Mouse (Mus musculus): ENCODE data around the gene Ogt. TPM values are rescaled to one million over a fixed set of nuclear protein-coding genes. Genes with fewer than 3 reads are reported as not detected.

Gene Ogt
- polyA plus RNA-seq, 1 experiment from 2014 or later: 182 TPM

- H3K27ac ChIP-seq (replicated peaks; ENCODE audit: low read depth, low read length): no peak overlapping the region
- no peaks in the 10 kb centered on the region for H3K36me3 ChIP-seq (ENCODE audit: control insufficient read depth, insufficient read depth, low read length)
- H3K9me3 ChIP-seq (ENCODE audit: control insufficient read depth, low read length): no peaks in the 10 kb centered on the region
- H3K4me3 ChIP-seq (ENCODE audit: low read depth, low read length): no peak overlapping the region
- H3K4me1 ChIP-seq (ENCODE audit: control insufficient read depth, insufficient read depth, low read length): no peaks in the 10 kb centered on the region
- H3K27me3 ChIP-seq (replicated peaks; ENCODE audit: control insufficient read depth, insufficient read depth, low read length): 0 out of 2 replicates have a peak, but pooled peaks cover 3% of the 10 kb centered on the region
- 79% methylated on average over 7 of the region's 7 CpGs for WGBS
- DNase-seq (ENCODE audit: low spot score) (no peak), ATAC-seq (ENCODE audit: low read depth) (no peak)
- no peak overlapping the region for H3K9ac ChIP-seq (ENCODE audit: low read depth, low read length)
- H3K4me2 ChIP-seq (ENCODE audit: low read depth, low read length): no peak overlapping the region
Measured at GRCm38 (mm10) chrX:101705111-101705510, 65.3 kb downstream of the Ogt start.

GRCm38 (mm10) chrX:101720401-101720800 is 80.5 kb downstream of the Ogt start:
- H3K4me1 ChIP-seq (ENCODE audit: control insufficient read depth, insufficient read depth, low read length): no peaks in the 10 kb centered on the region
- no peaks in the 10 kb centered on the region for H3K36me3 ChIP-seq (ENCODE audit: control insufficient read depth, insufficient read depth, low read length)
- WGBS: 55% methylated on average over 1 of the region's 1 CpGs
- peaks cover 11% of the 10 kb centered on the region; the same call in 1 of the 2 replicates for H3K27me3 ChIP-seq (replicated peaks; ENCODE audit: control insufficient read depth, insufficient read depth, low read length)
- no peaks in the 10 kb centered on the region for H3K9me3 ChIP-seq (ENCODE audit: control insufficient read depth, low read length)
- H3K4me2 ChIP-seq (ENCODE audit: low read depth, low read length): no peak overlapping the region
- H3K9ac ChIP-seq (ENCODE audit: low read depth, low read length): no peak overlapping the region
- no peak overlapping the region for H3K4me3 ChIP-seq (ENCODE audit: low read depth, low read length)
- H3K27ac ChIP-seq (replicated peaks; ENCODE audit: low read depth, low read length): no peak overlapping the region
- DNase-seq (ENCODE audit: low spot score): no peak
- no peak for ATAC-seq (ENCODE audit: low read depth)

GRCm38 (mm10) chrX:101730010-101730409 is 90.2 kb downstream of the Ogt start:
- Histone ChIP-seq H3K27ac (replicated peaks; ENCODE audit: low read depth, low read length) (no peak overlapping the region), H3K4me1 (ENCODE audit: control insufficient read depth, insufficient read depth, low read length) (no peaks in the 10 kb centered on the region), H3K9ac (ENCODE audit: low read depth, low read length) (no peak overlapping the region), H3K27me3 (replicated peaks; ENCODE audit: control insufficient read depth, insufficient read depth, low read length) (peaks cover 10% of the 10 kb centered on the region; the same call in 1 of the 2 replicates), H3K9me3 (ENCODE audit: control insufficient read depth, low read length) (no peaks in the 10 kb centered on the region), H3K36me3 (ENCODE audit: control insufficient read depth, insufficient read depth, low read length) (no peaks in the 10 kb centered on the region), H3K4me3 (ENCODE audit: low read depth, low read length) (no peak overlapping the region), H3K4me2 (ENCODE audit: low read depth, low read length) (no peak overlapping the region)
- DNase-seq (ENCODE audit: low spot score) (no peak), ATAC-seq (ENCODE audit: low read depth) (no peak)

GRCm38 (mm10) chrX:101732644-101733043 is 92.8 kb downstream of the Ogt start:
- H3K4me1 ChIP-seq (ENCODE audit: control insufficient read depth, insufficient read depth, low read length): no peaks in the 10 kb centered on the region
- H3K27me3 ChIP-seq (replicated peaks; ENCODE audit: control insufficient read depth, insufficient read depth, low read length): peaks cover 13% of the 10 kb centered on the region; the same call in 1 of the 2 replicates
- 80% methylated on average over 12 of the region's 12 CpGs for WGBS
- DNase-seq (ENCODE audit: low spot score) (no peak), ATAC-seq (ENCODE audit: low read depth) (no peak)
- H3K4me2 ChIP-seq (ENCODE audit: low read depth, low read length): no peak overlapping the region
- H3K9ac ChIP-seq (ENCODE audit: low read depth, low read length): no peak overlapping the region
- H3K27ac ChIP-seq (replicated peaks; ENCODE audit: low read depth, low read length): no peak overlapping the region
- no peaks in the 10 kb centered on the region for H3K9me3 ChIP-seq (ENCODE audit: control insufficient read depth, low read length)
- H3K4me3 ChIP-seq (ENCODE audit: low read depth, low read length): no peak overlapping the region
- no peaks in the 10 kb centered on the region for H3K36me3 ChIP-seq (ENCODE audit: control insufficient read depth, insufficient read depth, low read length)

- Histone ChIP-seq H3K9me3 (ENCODE audit: control insufficient read depth, low read length) (no peaks in the 10 kb centered on the region), H3K4me1 (ENCODE audit: control insufficient read depth, insufficient read depth, low read length) (no peaks in the 10 kb centered on the region), H3K9ac (ENCODE audit: low read depth, low read length) (no peak overlapping the region), H3K36me3 (ENCODE audit: control insufficient read depth, insufficient read depth, low read length) (no peaks in the 10 kb centered on the region), H3K4me3 (ENCODE audit: low read depth, low read length) (no peak overlapping the region), H3K4me2 (ENCODE audit: low read depth, low read length) (no peak overlapping the region), H3K27ac (replicated peaks; ENCODE audit: low read depth, low read length) (no peak overlapping the region), H3K27me3 (replicated peaks; ENCODE audit: control insufficient read depth, insufficient read depth, low read length) (peaks cover 13% of the 10 kb centered on the region; the same call in 1 of the 2 replicates)
- DNase-seq (ENCODE audit: low spot score): no peak
- ATAC-seq (ENCODE audit: low read depth): no peak
- 77% methylated on average over 3 of the region's 3 CpGs for WGBS
Measured at GRCm38 (mm10) chrX:101733288-101733687, 93.4 kb downstream of the Ogt start.

- Histone ChIP-seq H3K36me3 (ENCODE audit: control insufficient read depth, insufficient read depth, low read length) (no peaks in the 10 kb centered on the region), H3K27me3 (replicated peaks; ENCODE audit: control insufficient read depth, insufficient read depth, low read length) (peaks cover 13% of the 10 kb centered on the region; the same call in 1 of the 2 replicates), H3K9me3 (ENCODE audit: control insufficient read depth, low read length) (no peaks in the 10 kb centered on the region), H3K4me3 (ENCODE audit: low read depth, low read length) (no peak within 1 kb of the TSS), H3K4me2 (ENCODE audit: low read depth, low read length) (no peak within 1 kb of the TSS), H3K27ac (replicated peaks; ENCODE audit: low read depth, low read length) (no peak within 1 kb of the TSS), H3K4me1 (ENCODE audit: control insufficient read depth, insufficient read depth, low read length) (no peaks in the 10 kb centered on the region), H3K9ac (ENCODE audit: low read depth, low read length) (no peak within 1 kb of the TSS)
- WGBS: 52% methylated on average over 11 of the region's 11 CpGs
- peak; percentile 60; the same call in 1 of the 2 replicates for ATAC-seq (ENCODE audit: low read depth)
- peak; percentile 54 for DNase-seq (ENCODE audit: low spot score)
Measured at GRCm38 (mm10) chrX:101733828-101734319, 94.0 kb downstream of the Ogt start, which contains the start of gene Cxcr3. Gene Cxcr3, minus strand, starts transcription at chrX:101734269.

Other genes with a start within 250 kb of the Ogt start
- 27.1 and 30.1 TPM in 2 replicates for gene Zmym3, start 219.2 kb upstream of the Ogt start, polyA plus RNA-seq (2014; fragmentation: Nextera tagmentation; extraction: Ambion mirVana)
- 328 and 365 TPM in 2 replicates for gene Nono, start 210.7 kb upstream of the Ogt start, polyA plus RNA-seq (2014; fragmentation: Nextera tagmentation; extraction: Ambion mirVana)
- gene Itgb1bp2, start 191.0 kb upstream of the Ogt start, polyA plus RNA-seq (2014; fragmentation: Nextera tagmentation; extraction: Ambion mirVana): 110 and 157 TPM in 2 replicates
- gene Taf1, start 107.3 kb upstream of the Ogt start, polyA plus RNA-seq (2014; fragmentation: Nextera tagmentation; extraction: Ambion mirVana): 12.6 and 15.3 TPM in 2 replicates
- gene Cxcr3, start 94.2 kb downstream of the Ogt start, polyA plus RNA-seq (2014; fragmentation: Nextera tagmentation; extraction: Ambion mirVana): 0.58 and 0.82 TPM in 2 replicates
- 0.12 and 0.18 TPM in 2 replicates for gene Gm4779, start 154.4 kb downstream of the Ogt start, polyA plus RNA-seq (2014; fragmentation: Nextera tagmentation; extraction: Ambion mirVana)
- gene 8030474K03Rik, start 154.6 kb downstream of the Ogt start, polyA plus RNA-seq (2014; fragmentation: Nextera tagmentation; extraction: Ambion mirVana): 0.22 TPM in 1 of 2 replicates, not detected in the other
- gene Nhsl2, start 209.3 kb downstream of the Ogt start, polyA plus RNA-seq (2014; fragmentation: Nextera tagmentation; extraction: Ambion mirVana): 9.9 and 11.5 TPM in 2 replicates

All from embryonic facial prominence, embryonic 14.5 days (tissue).